Mouse (Mus musculus): Measurements from ENCODE around the gene Olfr50. TPM values are rescaled to one million over a fixed set of nuclear protein-coding genes. Genes with fewer than 3 reads are reported as not detected.

Olfr50 gene
- polyA plus RNA-seq (2016; fragmentation: Nextera tagmentation; extraction: Ambion mirVana) = not detected in 2 replicates

GRCm38 (mm10) chr2:36790238-36790637, at the start of gene Olfr50:
TSS of gene Olfr50 (plus strand) at chr2:36790538.
- Histone ChIP-seq H3K4me2 (replicated peaks) (no peak within 1 kb of the TSS), H3K4me1 (no peaks in the 10 kb centered on the region), H3K4me3 (no peak within 1 kb of the TSS), H3K36me3 (no peaks in the 10 kb centered on the region), H3K27me3 (no peaks in the 10 kb centered on the region), H3K9ac (no peak within 1 kb of the TSS), H3K9me3 (replicated peaks) (peaks cover 22% of the 10 kb centered on the region), H3K27ac (no peak within 1 kb of the TSS)
- ATAC-seq (ENCODE audit: low FRiP score) = no peak
- WGBS = 85% methylated on average over 2 of the region's 2 CpGs

GRCm38 (mm10) chr2:36783976-36784375, 6.4 kb upstream of the Olfr50 start, which contains the start of gene Olfr348:
TSS of gene Olfr348 (plus strand) at chr2:36784276.
- H3K36me3 ChIP-seq = no peaks in the 10 kb centered on the region
- no peak for ATAC-seq (ENCODE audit: low FRiP score)
- H3K4me1 ChIP-seq = no peaks in the 10 kb centered on the region
- no peak within 1 kb of the TSS for H3K27ac ChIP-seq
- no peak within 1 kb of the TSS for H3K4me2 ChIP-seq (replicated peaks)
- H3K4me3 ChIP-seq = no peak within 1 kb of the TSS
- 75% methylated on average over 2 of the region's 2 CpGs for WGBS
- H3K27me3 ChIP-seq = no peaks in the 10 kb centered on the region
- peaks cover 10% of the 10 kb centered on the region for H3K9me3 ChIP-seq (replicated peaks)
- no peak within 1 kb of the TSS for H3K9ac ChIP-seq

DNA sequence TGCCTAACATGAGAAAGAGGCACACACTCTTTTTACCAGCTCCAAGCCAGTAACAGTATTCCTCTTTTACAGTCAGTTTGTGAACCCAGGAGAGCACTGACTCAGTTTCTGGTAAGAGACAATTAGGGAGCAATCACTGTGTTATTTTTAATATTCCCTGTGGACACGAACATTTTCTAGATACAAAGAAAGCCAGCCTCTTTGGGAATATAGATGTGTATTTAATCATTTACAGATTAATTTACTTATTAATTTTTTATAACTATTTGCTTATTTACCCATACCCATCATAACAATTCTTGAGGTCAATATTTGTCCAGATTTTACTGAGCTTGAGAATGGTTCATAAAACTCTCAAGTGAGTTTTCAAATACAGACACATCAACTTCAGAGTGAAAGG, 26.6 kb downstream of the Olfr50 start, which contains the start of gene Olfr3:
Gene Olfr3, minus strand, starts transcription at position 101 of the 400 bp plus-strand sequence.
- H3K4me3 ChIP-seq = no peak within 1 kb of the TSS
- H3K36me3 ChIP-seq = no peaks in the 10 kb centered on the region
- H3K27ac ChIP-seq = no peak within 1 kb of the TSS
- no peak within 1 kb of the TSS for H3K4me2 ChIP-seq (replicated peaks)
- no peak for ATAC-seq (ENCODE audit: low FRiP score)
- H3K27me3 ChIP-seq = no peaks in the 10 kb centered on the region
- H3K9ac ChIP-seq = no peak within 1 kb of the TSS
- H3K4me1 ChIP-seq = no peaks in the 10 kb centered on the region
- WGBS = 79% methylated on average over 1 of the region's 1 CpGs
- H3K9me3 ChIP-seq (replicated peaks) = peaks cover 33% of the 10 kb centered on the region

- ATAC-seq (ENCODE audit: low FRiP score) = no peak
- peaks cover 10% of the 10 kb centered on the region for H3K9me3 ChIP-seq (replicated peaks)
- 81% methylated on average over 1 of the region's 1 CpGs for WGBS
- H3K9ac ChIP-seq = no peak within 1 kb of the TSS
- no peaks in the 10 kb centered on the region for H3K4me1 ChIP-seq
- H3K36me3 ChIP-seq = no peaks in the 10 kb centered on the region
- no peaks in the 10 kb centered on the region for H3K27me3 ChIP-seq
- no peak within 1 kb of the TSS for H3K4me3 ChIP-seq
- H3K27ac ChIP-seq = no peak within 1 kb of the TSS
- no peak within 1 kb of the TSS for H3K4me2 ChIP-seq (replicated peaks)
Measured at GRCm38 (mm10) chr2:36846010-36846409, 55.7 kb downstream of the Olfr50 start, which contains the start of gene Olfr350. TSS of gene Olfr350 (plus strand) at chr2:36846310.

Other genes starting within 250 kb of the Olfr50 start
- not detected in 2 replicates for gene Olfr344, start 223.9 kb upstream of the Olfr50 start, polyA plus RNA-seq (2016; fragmentation: Nextera tagmentation; extraction: Ambion mirVana)
- not detected in 2 replicates for gene Olfr345, start 150.5 kb upstream of the Olfr50 start, polyA plus RNA-seq (2016; fragmentation: Nextera tagmentation; extraction: Ambion mirVana)
- not detected in 2 replicates for gene Olfr346, start 104.8 kb upstream of the Olfr50 start, polyA plus RNA-seq (2016; fragmentation: Nextera tagmentation; extraction: Ambion mirVana)
- not detected in 2 replicates for gene Olfr347, start 58.6 kb upstream of the Olfr50 start, polyA plus RNA-seq (2016; fragmentation: Nextera tagmentation; extraction: Ambion mirVana)
- not detected in 2 replicates for gene Olfr348, start 6.3 kb upstream of the Olfr50 start, polyA plus RNA-seq (2016; fragmentation: Nextera tagmentation; extraction: Ambion mirVana)
- gene Olfr3, start 26.5 kb downstream of the Olfr50 start, polyA plus RNA-seq (2016; fragmentation: Nextera tagmentation; extraction: Ambion mirVana) = not detected in 2 replicates
- gene Olfr350, start 55.8 kb downstream of the Olfr50 start, polyA plus RNA-seq (2016; fragmentation: Nextera tagmentation; extraction: Ambion mirVana) = not detected in 2 replicates
- not detected in 2 replicates for gene Olfr351, start 72.1 kb downstream of the Olfr50 start, polyA plus RNA-seq (2016; fragmentation: Nextera tagmentation; extraction: Ambion mirVana)
- gene Olfr352, start 77.9 kb downstream of the Olfr50 start, polyA plus RNA-seq (2016; fragmentation: Nextera tagmentation; extraction: Ambion mirVana) = not detected in 2 replicates
- not detected in 2 replicates for gene Olfr353, start 102.4 kb downstream of the Olfr50 start, polyA plus RNA-seq (2016; fragmentation: Nextera tagmentation; extraction: Ambion mirVana)
- not detected in 2 replicates for gene Olfr354, start 115.1 kb downstream of the Olfr50 start, polyA plus RNA-seq (2016; fragmentation: Nextera tagmentation; extraction: Ambion mirVana)
- gene Olfr355, start 138.4 kb downstream of the Olfr50 start, polyA plus RNA-seq (2016; fragmentation: Nextera tagmentation; extraction: Ambion mirVana) = not detected in 2 replicates
- not detected in 2 replicates for gene Olfr356, start 146.6 kb downstream of the Olfr50 start, polyA plus RNA-seq (2016; fragmentation: Nextera tagmentation; extraction: Ambion mirVana)
- gene Olfr357, start 203.3 kb downstream of the Olfr50 start, polyA plus RNA-seq (2016; fragmentation: Nextera tagmentation; extraction: Ambion mirVana) = not detected in 2 replicates
- not detected in 2 replicates for gene Olfr358, start 218.8 kb downstream of the Olfr50 start, polyA plus RNA-seq (2016; fragmentation: Nextera tagmentation; extraction: Ambion mirVana)

Measured in hindbrain, embryonic 12.5 days (tissue).